Mouse (Mus musculus) small intestine, adult 2 months (tissue): Measurements from ENCODE around the gene Otud1. TPM values are rescaled to one million over a fixed set of nuclear protein-coding genes. Genes with fewer than 3 reads are reported as not detected.

ENCODE experiments used
- H3K27ac ChIP-seq: fragments of 200-500 bp; 2 replicates; pipeline ENCODE4 v1.5.1; 2012; ENCODE audit warnings: low read depth, low read length, control low read depth, inconsistent platforms; ENCODE audit not compliant: insufficient read depth
- H3K27me3 ChIP-seq: fragments of 200-500 bp; 2 replicates; pipeline ENCODE4 v1.6.1; 2012; ENCODE audit warnings: mild to moderate bottlenecking, moderate library complexity, low read length, inconsistent platforms; ENCODE audit not compliant: control insufficient read depth, insufficient read depth
- H3K36me3 ChIP-seq: fragments of 200-500 bp; 2 replicates; pipeline ENCODE4 v1.6.1; 2012; ENCODE audit warnings: mild to moderate bottlenecking, low read length, control low read depth, inconsistent platforms; ENCODE audit not compliant: control insufficient read depth, insufficient read depth
- H3K4me1 ChIP-seq: fragments of 200-500 bp; 2 replicates; pipeline ENCODE4 v1.6.1; 2012; ENCODE audit warnings: low read length, inconsistent platforms, mixed read lengths; ENCODE audit not compliant: control insufficient read depth, insufficient read depth, insufficient read length
- H3K4me3 ChIP-seq: fragments of 200-500 bp; 2 replicates; pipeline ENCODE4 v1.5.1; 2012; ENCODE audit warnings: low read depth, mild to moderate bottlenecking, control low read depth, inconsistent platforms, low read length, moderate library complexity
- CTCF ChIP-seq: fragments of 200-500 bp; IDR thresholded peaks from 2 replicates; pipeline ENCODE4 v1.5.1; 2012; ENCODE audit warnings: low read depth, mild to moderate bottlenecking, control low read depth, inconsistent platforms, low read length, moderate library complexity, mixed read lengths; ENCODE audit not compliant: insufficient replicate concordance, insufficient read length; ENCODE audit errors: extremely low read depth
- POLR2A ChIP-seq: fragments of 200-500 bp; IDR thresholded peaks from 2 replicates; pipeline ENCODE4 v1.6.1; 2012; ENCODE audit warnings: low read depth, mild to moderate bottlenecking, control low read depth, inconsistent platforms, low read length, moderate library complexity
- WGBS: fragments of 180-500 bp; shearing (Covaris S2); methylation state at CpG from one replicate; pipeline ENCODE4 v1.1.7; 2018; 5-methylcytosine and 5-hydroxymethylcytosine counted together
- polyA plus RNA-seq: library from polyadenylated mRNA; depleted of rRNA; stranded (reverse); fragments of >200 nt; gene quantifications from 2 replicates; pipeline ENCODE4 v1.2.3, GENCODE M21; 2012

Otud1 gene
- polyA plus RNA-seq, 1 experiment, result 6.1 TPM

DNA sequence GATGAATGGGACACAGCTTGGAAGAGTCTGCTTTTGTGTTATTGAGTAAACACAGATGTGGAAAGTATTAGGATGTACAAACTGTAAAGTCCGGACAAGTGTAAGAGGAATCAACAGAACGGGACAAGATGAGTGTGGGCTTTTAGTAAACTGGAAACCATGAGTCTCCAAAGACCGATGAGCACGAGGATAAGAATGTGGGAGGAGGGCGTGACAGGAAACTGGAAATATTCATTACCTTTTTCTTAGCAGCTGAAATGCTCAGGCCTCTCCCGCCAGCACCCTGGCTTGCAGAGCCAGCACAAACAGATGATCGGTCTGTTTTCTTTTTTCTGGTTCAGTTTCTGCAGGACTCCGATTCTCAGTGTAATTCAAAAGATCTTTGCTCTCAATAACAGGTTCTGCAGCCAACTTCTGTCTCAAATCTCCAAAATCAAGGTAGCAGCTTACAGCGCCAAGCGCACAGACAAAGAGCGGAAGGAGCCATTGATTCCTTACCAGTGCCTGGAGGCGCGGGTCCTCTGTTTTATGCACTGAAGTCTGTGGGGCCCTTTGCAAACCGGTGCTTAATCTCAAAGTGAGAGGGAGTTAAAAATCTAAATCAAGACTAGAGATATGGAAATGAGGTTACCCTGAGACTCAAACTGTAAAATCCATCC, 28.1 kb downstream of the Otud1 start:
- TF ChIP-seq CTCF (no peak), POLR2A (no peak)
- no peak overlapping the region for H3K27ac ChIP-seq
- H3K27me3 ChIP-seq, result no peaks in the 10 kb centered on the region
- H3K4me1 ChIP-seq, result no peaks in the 10 kb centered on the region
- H3K36me3 ChIP-seq, result no peaks in the 10 kb centered on the region
- no peak overlapping the region for H3K4me3 ChIP-seq
- WGBS, result 55% methylated on average over 14 of the region's 14 CpGs

DNA sequence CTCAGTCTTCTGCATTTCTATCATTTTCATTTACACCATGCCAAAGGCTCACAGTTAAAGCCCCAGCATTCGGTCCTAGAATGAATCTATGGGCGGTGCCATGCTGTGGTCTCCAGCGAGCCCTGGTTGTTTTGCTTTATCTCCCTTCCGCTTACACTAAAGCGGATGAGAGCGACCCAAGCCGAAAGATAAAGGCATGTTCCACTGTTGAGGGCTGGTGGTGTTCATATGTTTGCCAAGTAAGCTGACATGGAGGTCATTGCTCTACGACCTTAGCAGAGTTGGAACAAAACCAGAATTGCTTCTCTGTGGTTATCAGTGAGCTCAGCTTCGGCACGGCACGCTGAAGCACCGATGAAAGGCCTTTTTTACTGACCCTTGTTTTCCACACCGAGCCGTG, 32.5 kb downstream of the Otud1 start:
- H3K4me3 ChIP-seq, result no peak overlapping the region
- H3K27ac ChIP-seq, result no peak overlapping the region
- no peaks in the 10 kb centered on the region for H3K27me3 ChIP-seq
- no peaks in the 10 kb centered on the region for H3K36me3 ChIP-seq
- H3K4me1 ChIP-seq, result no peaks in the 10 kb centered on the region
- WGBS, result 40% methylated on average over 14 of the region's 14 CpGs
- TF ChIP-seq CTCF, result no peak
- TF ChIP-seq POLR2A, result no peak

- no peak for TF ChIP-seq POLR2A
- TF ChIP-seq CTCF, result no peak
- Histone ChIP-seq H3K4me1 (no peaks in the 10 kb centered on the region), H3K27me3 (no peaks in the 10 kb centered on the region), H3K4me3 (no peak overlapping the region), H3K27ac (no peak overlapping the region), H3K36me3 (no peaks in the 10 kb centered on the region)
- WGBS, result 74% methylated on average over 4 of the region's 4 CpGs
Measured at GRCm38 (mm10) chr2:19699573-19700295, 42.2 kb downstream of the Otud1 start.

- WGBS, result 78% methylated on average over 3 of the region's 3 CpGs
- Histone ChIP-seq H3K27me3 (no peaks in the 10 kb centered on the region), H3K4me3 (no peak overlapping the region), H3K36me3 (no peaks in the 10 kb centered on the region), H3K4me1 (no peaks in the 10 kb centered on the region), H3K27ac (no peak overlapping the region)
- TF ChIP-seq POLR2A, result no peak
- TF ChIP-seq CTCF, result no peak
Measured at GRCm38 (mm10) chr2:19701386-19701785, 43.8 kb downstream of the Otud1 start.

DNA sequence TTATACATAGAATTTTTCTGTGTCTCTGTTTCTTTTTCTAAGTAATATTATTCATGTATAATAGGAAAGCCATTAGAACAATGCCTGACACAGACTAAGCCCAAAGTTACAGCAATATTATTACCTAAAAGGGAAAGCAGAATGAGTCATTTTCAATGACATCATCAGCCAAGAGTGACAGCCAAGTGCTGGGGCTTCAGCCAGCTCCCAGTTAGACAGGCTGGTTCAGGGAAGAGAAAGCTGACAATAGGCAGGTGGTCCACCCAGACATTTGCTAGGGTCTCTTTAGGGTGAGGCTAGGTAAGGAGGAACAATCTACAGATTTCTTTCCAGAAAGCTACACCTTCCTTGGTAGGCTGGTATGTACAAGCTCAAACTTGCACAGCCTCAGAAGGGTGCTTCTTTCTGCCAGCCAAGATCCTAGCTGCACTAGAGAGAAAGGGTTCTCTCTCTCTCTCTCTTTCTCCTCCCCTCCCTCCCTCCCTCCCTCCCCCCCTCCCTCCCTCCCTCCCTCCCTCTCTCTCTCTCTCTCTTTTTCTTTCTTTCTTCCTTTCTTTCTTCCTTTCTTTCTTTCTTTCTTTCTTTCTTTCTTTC, 45.6 kb downstream of the Otud1 start:
- Histone ChIP-seq H3K27me3 (no peaks in the 10 kb centered on the region), H3K4me3 (no peak overlapping the region), H3K27ac (no peak overlapping the region), H3K36me3 (no peaks in the 10 kb centered on the region), H3K4me1 (no peaks in the 10 kb centered on the region)
- TF ChIP-seq CTCF (no peak), POLR2A (no peak)

- 39% methylated on average over 4 of the region's 4 CpGs for WGBS
- H3K27ac ChIP-seq, result no peak overlapping the region
- no peak overlapping the region for H3K4me3 ChIP-seq
- no peaks in the 10 kb centered on the region for H3K27me3 ChIP-seq
- TF ChIP-seq CTCF (no peak), POLR2A (no peak)
- no peaks in the 10 kb centered on the region for H3K36me3 ChIP-seq
- no peaks in the 10 kb centered on the region for H3K4me1 ChIP-seq
Measured at GRCm38 (mm10) chr2:19703670-19704069, 46.1 kb downstream of the Otud1 start.

DNA sequence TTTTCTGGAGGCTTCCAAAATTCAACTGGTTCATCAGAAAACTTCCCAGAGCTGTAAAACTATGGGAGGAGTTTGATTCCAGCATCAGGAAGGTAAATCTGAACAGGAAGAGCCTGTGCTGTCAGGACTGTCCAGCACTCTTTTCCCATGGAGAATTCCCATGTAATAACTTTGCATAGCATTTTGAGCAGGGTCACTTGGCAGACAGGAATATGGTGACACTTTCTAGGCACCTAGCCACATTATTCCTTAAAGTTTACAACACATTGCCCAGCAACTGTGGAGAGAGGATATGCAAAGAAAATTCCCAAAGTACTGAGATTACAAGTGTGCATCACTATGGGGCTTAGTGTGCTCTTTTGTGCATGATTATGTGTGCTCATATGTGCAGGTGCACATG, 46.7 kb downstream of the Otud1 start:
- no peak for TF ChIP-seq CTCF
- TF ChIP-seq POLR2A, result no peak
- H3K27me3 ChIP-seq, result no peaks in the 10 kb centered on the region
- no peak overlapping the region for H3K4me3 ChIP-seq
- H3K27ac ChIP-seq, result no peak overlapping the region
- no peaks in the 10 kb centered on the region for H3K36me3 ChIP-seq
- H3K4me1 ChIP-seq, result no peaks in the 10 kb centered on the region
